Mouse (Mus musculus): Measurements from ENCODE around the gene Ap2a1.

The Ap2a1 gene

GRCm38 (mm10) chr7:44929204-44930151 lies at the start of gene Ap2a1:
Gene Ap2a1 (minus strand): TSS chr7:44929496.
- peak; percentile 100 for DNase-seq (ENCODE audit: low read depth, low spot score)

GRCm38 (mm10) chr7:44978300-44978699 lies 49.0 kb upstream of the Ap2a1 start:
- no peak for DNase-seq (ENCODE audit: low read depth, low spot score)

- no peak for DNase-seq (ENCODE audit: low read depth, low spot score)
Measured at GRCm38 (mm10) chr7:44975117-44975419, 45.8 kb upstream of the Ap2a1 start.

GRCm38 (mm10) chr7:44974383-44975116 lies 45.3 kb upstream of the Ap2a1 start, which contains the start of gene Cpt1c:
Gene Cpt1c (minus strand): TSS chr7:44974851.
- no peak for DNase-seq (ENCODE audit: low read depth, low spot score)

GRCm38 (mm10) chr7:44973415-44974130 lies 44.3 kb upstream of the Ap2a1 start:
- no peak for DNase-seq (ENCODE audit: low read depth, low spot score)

- no peak for DNase-seq (ENCODE audit: low read depth, low spot score)
Measured at GRCm38 (mm10) chr7:44971142-44971541, 41.8 kb upstream of the Ap2a1 start.

- no peak for DNase-seq (ENCODE audit: low read depth, low spot score)
Measured at GRCm38 (mm10) chr7:44970231-44970691, 41.0 kb upstream of the Ap2a1 start.

- no peak for DNase-seq (ENCODE audit: low read depth, low spot score)
Measured at GRCm38 (mm10) chr7:44966638-44967037, 37.3 kb upstream of the Ap2a1 start.

GRCm38 (mm10) chr7:44965975-44966374 lies 36.7 kb upstream of the Ap2a1 start:
- DNase-seq (ENCODE audit: low read depth, low spot score) = no peak

GRCm38 (mm10) chr7:44964990-44965389 lies 35.7 kb upstream of the Ap2a1 start:
- no peak for DNase-seq (ENCODE audit: low read depth, low spot score)

GRCm38 (mm10) chr7:44962831-44963230 lies 33.5 kb upstream of the Ap2a1 start:
- DNase-seq (ENCODE audit: low read depth, low spot score) = no peak

GRCm38 (mm10) chr7:44962337-44962736 lies 33.0 kb upstream of the Ap2a1 start:
- DNase-seq (ENCODE audit: low read depth, low spot score) = no peak

GRCm38 (mm10) chr7:44960512-44960910 lies 31.2 kb upstream of the Ap2a1 start:
- no peak for DNase-seq (ENCODE audit: low read depth, low spot score)

- DNase-seq (ENCODE audit: low read depth, low spot score) = no peak
Measured at GRCm38 (mm10) chr7:44959874-44960511, 30.7 kb upstream of the Ap2a1 start.

GRCm38 (mm10) chr7:44959281-44959680 lies 30.0 kb upstream of the Ap2a1 start:
- no peak for DNase-seq (ENCODE audit: low read depth, low spot score)

GRCm38 (mm10) chr7:44958208-44958607 lies 28.9 kb upstream of the Ap2a1 start:
- no peak for DNase-seq (ENCODE audit: low read depth, low spot score)

GRCm38 (mm10) chr7:44957183-44957835 lies 28.0 kb upstream of the Ap2a1 start:
- no peak for DNase-seq (ENCODE audit: low read depth, low spot score)

- DNase-seq (ENCODE audit: low read depth, low spot score) = no peak
Measured at GRCm38 (mm10) chr7:44956266-44956665, 27.0 kb upstream of the Ap2a1 start.

GRCm38 (mm10) chr7:44955628-44956027 lies 26.3 kb upstream of the Ap2a1 start:
- no peak for DNase-seq (ENCODE audit: low read depth, low spot score)

- DNase-seq (ENCODE audit: low read depth, low spot score) = no peak
Measured at GRCm38 (mm10) chr7:44954091-44954885, 25.0 kb upstream of the Ap2a1 start.

Data from c-Kit-negative CD71-positive TER-119-positive erythroid progenitor cells, embryonic 14.5 days (primary cell).